Mouse (Mus musculus) small intestine, adult 2 months (tissue): ENCODE measurements around the gene Rps18.

Source experiments
- CTCF ChIP-seq: fragments of 200-500 bp; IDR thresholded peaks from 2 replicates; pipeline ENCODE4 v1.5.1; 2012; ENCODE audit warnings: low read depth, mild to moderate bottlenecking, control low read depth, inconsistent platforms, low read length, moderate library complexity, mixed read lengths; ENCODE audit not compliant: insufficient replicate concordance, insufficient read length; ENCODE audit errors: extremely low read depth
- POLR2A ChIP-seq: fragments of 200-500 bp; IDR thresholded peaks from 2 replicates; pipeline ENCODE4 v1.6.1; 2012; ENCODE audit warnings: low read depth, mild to moderate bottlenecking, control low read depth, inconsistent platforms, low read length, moderate library complexity

GRCm38 (mm10) chr17:33979512-33980050, 23.8 kb upstream of the Rps18 start:
- no peak for TF ChIP-seq CTCF
- TF ChIP-seq POLR2A, result no peak
